Mouse (Mus musculus): ENCODE measurements around the gene Bex6. TPM values are rescaled to one million over a fixed set of nuclear protein-coding genes. Genes with fewer than 3 reads are reported as not detected.

Bex6 gene
- not detected in 2 replicates for polyA plus RNA-seq (2011; ENCODE audit: insufficient read length, low read depth, missing spikeins)

DNA sequence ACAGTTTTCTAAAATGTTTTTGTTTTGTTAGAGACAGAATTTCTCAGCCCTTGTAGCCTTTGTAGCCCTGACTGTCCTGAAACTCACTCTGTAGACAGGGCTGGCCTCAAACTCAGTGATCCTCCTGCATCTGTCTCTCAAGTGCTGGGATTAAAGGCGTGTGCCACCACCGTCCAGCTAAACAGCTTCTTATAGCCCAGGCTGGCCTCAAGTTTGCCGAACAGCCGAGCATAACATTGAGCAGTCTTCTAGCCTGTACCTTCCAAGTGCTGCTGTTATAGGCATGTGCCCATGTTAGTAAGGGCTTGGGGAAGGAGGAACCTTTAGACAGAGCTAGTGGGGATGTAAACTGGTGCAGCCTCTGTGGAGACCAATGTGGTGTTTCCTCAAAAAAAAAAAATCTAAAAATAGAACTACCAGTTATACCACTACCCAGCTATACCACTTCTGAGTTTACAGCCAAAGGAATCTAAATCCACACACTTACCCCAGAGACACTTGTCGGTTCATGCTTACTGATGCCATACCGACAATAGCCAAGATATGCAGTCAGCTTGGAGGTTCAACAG lies at the start of gene Bex6:
Gene Bex6 (plus strand): TSS at position 491 of the 569 bp plus-strand sequence.
- TF ChIP-seq POLR2A (IDR thresholded peaks at IDR 0.05; ENCODE audit: low read depth, low read length), result no peak
- TF ChIP-seq CTCF (IDR thresholded peaks at IDR 0.05; ENCODE audit: borderline replicate concordance, insufficient read depth, low read length), result no peak
- H3K27ac ChIP-seq (ENCODE audit: insufficient read depth, low read length), result no peak within 1 kb of the TSS
- no peak within 1 kb of the TSS for H3K4me3 ChIP-seq (ENCODE audit: insufficient read depth, low read length)
- no peaks in the 10 kb centered on the region for H3K4me1 ChIP-seq (ENCODE audit: control insufficient read depth, insufficient read depth, low read length)

GRCm38 (mm10) chr16:32130190-32130826 lies 49.3 kb upstream of the Bex6 start:
- no peak overlapping the region for H3K4me3 ChIP-seq (ENCODE audit: insufficient read depth, low read length)
- H3K4me1 ChIP-seq (ENCODE audit: control insufficient read depth, insufficient read depth, low read length), result no peaks in the 10 kb centered on the region
- no peak overlapping the region for H3K27ac ChIP-seq (ENCODE audit: insufficient read depth, low read length)
- TF ChIP-seq CTCF (IDR thresholded peaks at IDR 0.05; ENCODE audit: borderline replicate concordance, insufficient read depth, low read length) (no peak), POLR2A (IDR thresholded peaks at IDR 0.05; ENCODE audit: low read depth, low read length) (no peak)

DNA sequence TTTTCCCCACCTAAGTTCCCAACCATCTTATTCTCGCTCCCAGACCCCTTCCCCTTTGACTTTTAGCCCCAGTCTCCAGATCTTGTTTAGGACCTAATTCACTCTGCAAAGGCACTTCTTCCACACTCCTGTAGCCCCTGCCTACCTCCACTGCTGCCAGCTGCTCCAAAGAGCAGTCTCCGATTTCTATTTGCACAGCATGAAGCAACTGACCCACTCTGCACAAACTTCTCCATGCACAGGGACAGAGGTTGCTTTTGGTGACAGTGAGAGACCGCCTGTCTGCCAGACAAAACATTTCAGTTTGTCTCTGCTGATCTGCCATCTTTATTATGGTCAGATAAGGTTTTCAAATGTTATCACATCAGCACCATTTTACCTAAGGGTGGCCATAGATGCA lies 46.5 kb upstream of the Bex6 start:
- no peak overlapping the region for H3K27ac ChIP-seq (ENCODE audit: insufficient read depth, low read length)
- H3K4me3 ChIP-seq (ENCODE audit: insufficient read depth, low read length), result no peak overlapping the region
- no peaks in the 10 kb centered on the region for H3K4me1 ChIP-seq (ENCODE audit: control insufficient read depth, insufficient read depth, low read length)
- no peak for TF ChIP-seq POLR2A (IDR thresholded peaks at IDR 0.05; ENCODE audit: low read depth, low read length)
- no peak for TF ChIP-seq CTCF (IDR thresholded peaks at IDR 0.05; ENCODE audit: borderline replicate concordance, insufficient read depth, low read length)

- no peak overlapping the region for H3K4me3 ChIP-seq (ENCODE audit: insufficient read depth, low read length)
- no peak overlapping the region for H3K27ac ChIP-seq (ENCODE audit: insufficient read depth, low read length)
- H3K4me1 ChIP-seq (ENCODE audit: control insufficient read depth, insufficient read depth, low read length), result no peaks in the 10 kb centered on the region
- TF ChIP-seq POLR2A (IDR thresholded peaks at IDR 0.05; ENCODE audit: low read depth, low read length), result no peak
- no peak for TF ChIP-seq CTCF (IDR thresholded peaks at IDR 0.05; ENCODE audit: borderline replicate concordance, insufficient read depth, low read length)
These were observed 43.7 kb upstream of the Bex6 start for GRCm38 (mm10) chr16:32135842-32136357.

DNA sequence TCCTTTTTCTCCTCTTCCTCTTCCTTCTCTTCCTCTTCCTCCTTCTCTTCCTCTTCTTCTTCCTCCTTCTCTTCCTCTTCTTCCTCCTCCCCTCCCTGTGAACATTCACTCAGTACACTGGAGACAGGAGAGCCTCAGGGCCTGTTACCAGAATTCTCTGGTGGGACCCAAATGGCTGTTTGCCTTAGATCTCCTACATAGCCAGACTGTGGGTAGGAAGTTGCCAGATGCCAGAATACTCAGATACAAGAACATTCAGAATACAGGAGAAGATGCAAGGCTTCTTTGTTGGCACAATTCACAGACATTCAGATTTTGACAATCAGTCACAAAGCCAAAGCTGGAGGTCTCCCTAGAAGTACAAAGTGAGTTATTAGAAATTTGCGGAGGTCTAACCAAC lies 40.7 kb upstream of the Bex6 start:
- TF ChIP-seq CTCF (IDR thresholded peaks at IDR 0.05; ENCODE audit: borderline replicate concordance, insufficient read depth, low read length), result no peak
- Histone ChIP-seq H3K4me1 (ENCODE audit: control insufficient read depth, insufficient read depth, low read length) (no peaks in the 10 kb centered on the region), H3K4me3 (ENCODE audit: insufficient read depth, low read length) (no peak overlapping the region), H3K27ac (ENCODE audit: insufficient read depth, low read length) (no peak overlapping the region)

GRCm38 (mm10) chr16:32143766-32144165 lies 35.9 kb upstream of the Bex6 start:
- TF ChIP-seq POLR2A (IDR thresholded peaks at IDR 0.05; ENCODE audit: low read depth, low read length) (no peak), CTCF (IDR thresholded peaks at IDR 0.05; ENCODE audit: borderline replicate concordance, insufficient read depth, low read length) (no peak)
- H3K4me3 ChIP-seq (ENCODE audit: insufficient read depth, low read length), result no peak overlapping the region
- no peaks in the 10 kb centered on the region for H3K4me1 ChIP-seq (ENCODE audit: control insufficient read depth, insufficient read depth, low read length)
- no peak overlapping the region for H3K27ac ChIP-seq (ENCODE audit: insufficient read depth, low read length)

GRCm38 (mm10) chr16:32144592-32144991 lies 35.0 kb upstream of the Bex6 start:
- Histone ChIP-seq H3K4me1 (ENCODE audit: control insufficient read depth, insufficient read depth, low read length) (no peaks in the 10 kb centered on the region), H3K27ac (ENCODE audit: insufficient read depth, low read length) (no peak overlapping the region), H3K4me3 (ENCODE audit: insufficient read depth, low read length) (no peak overlapping the region)
- TF ChIP-seq CTCF (IDR thresholded peaks at IDR 0.05; ENCODE audit: borderline replicate concordance, insufficient read depth, low read length), result no peak
- TF ChIP-seq POLR2A (IDR thresholded peaks at IDR 0.05; ENCODE audit: low read depth, low read length), result no peak

DNA sequence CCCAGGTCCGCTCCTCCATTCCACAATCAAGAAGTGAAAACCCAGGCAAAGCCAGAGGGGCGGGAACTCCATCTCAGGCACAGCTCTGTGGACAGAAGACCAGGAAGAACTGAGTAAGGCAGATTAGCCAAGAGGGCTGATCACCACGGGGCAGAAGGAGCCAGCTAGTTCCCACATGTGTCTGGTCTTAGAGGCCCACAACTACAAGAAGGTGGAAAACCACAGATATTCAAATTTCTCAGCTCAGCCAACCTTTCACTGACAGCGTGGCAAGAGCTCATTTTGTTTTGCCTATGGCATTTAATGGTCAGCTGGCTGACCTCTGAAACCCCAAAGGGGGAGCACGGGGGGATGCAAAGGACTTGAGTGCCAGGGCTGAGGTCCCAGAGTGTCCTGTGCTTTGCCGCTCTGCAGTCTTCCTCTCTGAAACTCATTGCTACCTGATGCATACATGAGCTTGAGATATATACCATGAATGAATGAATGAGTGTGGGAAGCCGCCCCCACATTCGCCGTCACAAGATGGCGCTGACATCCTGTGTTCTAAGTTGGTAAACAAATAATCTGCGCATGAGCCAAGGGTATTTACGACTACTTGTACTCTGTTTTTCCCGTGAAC lies 31.9 kb upstream of the Bex6 start:
- Histone ChIP-seq H3K27ac (ENCODE audit: insufficient read depth, low read length) (no peak overlapping the region), H3K4me3 (ENCODE audit: insufficient read depth, low read length) (no peak overlapping the region), H3K4me1 (ENCODE audit: control insufficient read depth, insufficient read depth, low read length) (no peaks in the 10 kb centered on the region)
- no peak for TF ChIP-seq CTCF (IDR thresholded peaks at IDR 0.05; ENCODE audit: borderline replicate concordance, insufficient read depth, low read length)
- no peak for TF ChIP-seq POLR2A (IDR thresholded peaks at IDR 0.05; ENCODE audit: low read depth, low read length)

DNA sequence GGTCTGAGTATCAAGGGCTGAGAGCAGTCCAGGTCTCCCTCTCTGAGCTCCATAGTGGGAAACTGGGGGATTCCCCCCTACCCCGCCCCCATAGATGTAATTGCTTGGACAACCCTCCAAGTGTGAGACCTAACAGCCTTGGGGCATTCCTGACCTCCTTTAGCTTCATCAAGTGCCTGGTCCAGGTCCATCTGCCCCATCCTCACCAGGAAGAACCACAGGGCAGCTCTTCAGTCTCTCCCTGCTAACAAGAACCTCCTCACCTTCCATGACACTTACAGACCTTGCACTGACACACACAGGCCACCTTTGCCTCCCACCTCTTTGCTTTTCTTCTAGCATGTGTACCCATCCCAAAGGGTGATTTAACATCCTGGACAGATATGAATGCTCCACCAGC lies 25.6 kb upstream of the Bex6 start:
- H3K4me3 ChIP-seq (ENCODE audit: insufficient read depth, low read length), result no peak overlapping the region
- no peak overlapping the region for H3K27ac ChIP-seq (ENCODE audit: insufficient read depth, low read length)
- no peaks in the 10 kb centered on the region for H3K4me1 ChIP-seq (ENCODE audit: control insufficient read depth, insufficient read depth, low read length)
- TF ChIP-seq POLR2A (IDR thresholded peaks at IDR 0.05; ENCODE audit: low read depth, low read length) (no peak), CTCF (IDR thresholded peaks at IDR 0.05; ENCODE audit: borderline replicate concordance, insufficient read depth, low read length) (no peak)

- H3K4me3 ChIP-seq (ENCODE audit: insufficient read depth, low read length), result no peak overlapping the region
- no peak overlapping the region for H3K27ac ChIP-seq (ENCODE audit: insufficient read depth, low read length)
- H3K4me1 ChIP-seq (ENCODE audit: control insufficient read depth, insufficient read depth, low read length), result no peaks in the 10 kb centered on the region
- TF ChIP-seq CTCF (IDR thresholded peaks at IDR 0.05; ENCODE audit: borderline replicate concordance, insufficient read depth, low read length) (no peak), POLR2A (IDR thresholded peaks at IDR 0.05; ENCODE audit: low read depth, low read length) (no peak)
These were observed 25.2 kb upstream of the Bex6 start for GRCm38 (mm10) chr16:32154437-32154836.
